Mouse (Mus musculus) embryo, embryonic 11.5 days (tissue): ENCODE measurements around the gene Fsip1.

Experiments used
- DNase-seq: peaks from one replicate; pipeline ENCODE4 v3.0.0-alpha.2; 2012; ENCODE audit warnings: low read depth, low spot score

Fsip1 gene

GRCm38 (mm10) chr2:118254516-118254915, 2.2 kb downstream of the Fsip1 start:
- DNase-seq = peak; percentile 38

GRCm38 (mm10) chr2:118248966-118249365, 7.8 kb downstream of the Fsip1 start:
- DNase-seq = no peak

GRCm38 (mm10) chr2:118248016-118248415, 8.8 kb downstream of the Fsip1 start:
- no peak for DNase-seq

GRCm38 (mm10) chr2:118245914-118246313, 10.9 kb downstream of the Fsip1 start:
- peak; percentile 72 for DNase-seq

- DNase-seq = no peak
Measured at GRCm38 (mm10) chr2:118236196-118236595, 20.6 kb downstream of the Fsip1 start.

- DNase-seq = no peak
Measured at GRCm38 (mm10) chr2:118235614-118236013, 21.2 kb downstream of the Fsip1 start.

GRCm38 (mm10) chr2:118230544-118230943, 26.2 kb downstream of the Fsip1 start:
- no peak for DNase-seq

- no peak for DNase-seq
Measured at GRCm38 (mm10) chr2:118228486-118229079, 28.2 kb downstream of the Fsip1 start.

- no peak for DNase-seq
Measured at GRCm38 (mm10) chr2:118225316-118226041, 31.3 kb downstream of the Fsip1 start.

- DNase-seq = no peak
Measured at GRCm38 (mm10) chr2:118217993-118218595, 38.7 kb downstream of the Fsip1 start.

- no peak for DNase-seq
Measured at GRCm38 (mm10) chr2:118209712-118210111, 47.1 kb downstream of the Fsip1 start.

- no peak for DNase-seq
Measured at GRCm38 (mm10) chr2:118208651-118209050, 48.1 kb downstream of the Fsip1 start.

GRCm38 (mm10) chr2:118205991-118206585, 50.7 kb downstream of the Fsip1 start:
- DNase-seq = no peak

- no peak for DNase-seq
Measured at GRCm38 (mm10) chr2:118204646-118205045, 52.1 kb downstream of the Fsip1 start.

GRCm38 (mm10) chr2:118203739-118204461, 52.9 kb downstream of the Fsip1 start:
- no peak for DNase-seq

- DNase-seq = no peak
Measured at GRCm38 (mm10) chr2:118202934-118203333, 53.8 kb downstream of the Fsip1 start.

GRCm38 (mm10) chr2:118201983-118202382, 54.8 kb downstream of the Fsip1 start:
- no peak for DNase-seq

- DNase-seq = peak; percentile 71
Measured at GRCm38 (mm10) chr2:118199867-118200266, 56.9 kb downstream of the Fsip1 start.

GRCm38 (mm10) chr2:118196966-118197365, 59.8 kb downstream of the Fsip1 start:
- DNase-seq = no peak

GRCm38 (mm10) chr2:118182136-118182535, 74.6 kb downstream of the Fsip1 start:
- no peak for DNase-seq

- DNase-seq = no peak
Measured at GRCm38 (mm10) chr2:118179873-118180585, 76.7 kb downstream of the Fsip1 start.
